Mouse (Mus musculus): ENCODE data around the gene Smc6. TPM values are rescaled to one million over a fixed set of nuclear protein-coding genes. Genes with fewer than 3 reads are reported as not detected.

Smc6 gene
- polyA plus RNA-seq, 1 experiment from 2014 or later, result 106 TPM

DNA sequence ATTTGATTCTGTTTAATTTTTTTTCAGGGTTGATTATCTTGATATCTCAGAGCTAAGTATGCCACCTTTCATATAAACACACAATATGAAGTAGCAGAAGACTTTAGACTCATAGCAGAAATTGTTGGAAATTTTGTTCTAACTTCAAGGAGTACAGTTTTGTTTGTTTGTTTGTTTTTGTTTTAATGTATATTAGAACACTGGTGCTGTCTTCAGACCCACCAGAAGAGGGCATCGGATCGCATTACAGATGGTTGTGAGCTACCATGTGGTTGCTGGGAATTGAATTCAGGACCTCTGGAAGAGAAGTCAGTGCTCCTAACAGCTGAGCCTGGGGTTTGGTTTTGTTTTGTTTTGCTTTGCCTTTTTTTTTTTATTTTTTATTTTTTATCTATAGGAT lies 20.7 kb downstream of the Smc6 start:
- Histone ChIP-seq H3K4me2 (ENCODE audit: low read length) (no peak overlapping the region), H3K36me3 (ENCODE audit: control insufficient read depth, insufficient read depth, low read length) (peaks cover 88% of the 10 kb centered on the region)
- 94% methylated on average over 2 of the region's 2 CpGs for WGBS

GRCm38 (mm10) chr12:11300858-11301257 lies 35.2 kb downstream of the Smc6 start:
- no peak overlapping the region for H3K27ac ChIP-seq (replicated peaks in 1 of 2; ENCODE audit: control insufficient read depth in 1 of 2, insufficient read depth in 1 of 2, low read depth in 2 of 2, low read length in 2 of 2)
- H3K4me3 ChIP-seq (ENCODE audit: control insufficient read depth in 1 of 2, insufficient read depth in 1 of 2, low read depth in 1 of 2, low read length in 2 of 2), result no peak overlapping the region
- H3K4me1 ChIP-seq (ENCODE audit: control insufficient read depth in 2 of 2, insufficient read depth in 2 of 2, low read length in 2 of 2), result no peaks in the 10 kb centered on the region
- H3K4me2 ChIP-seq (ENCODE audit: low read length), result no peak overlapping the region
- no peak overlapping the region for H3K9ac ChIP-seq (ENCODE audit: low read length)
- no peak for ATAC-seq (ENCODE audit: insufficient number of reproducible peaks, insufficient read depth, low FRiP score, low read depth)
- 98% methylated on average over 1 of the region's 1 CpGs for WGBS
- peaks cover 88% of the 10 kb centered on the region for H3K36me3 ChIP-seq (ENCODE audit: control insufficient read depth, insufficient read depth, low read length)
- H3K9me3 ChIP-seq (ENCODE audit: control insufficient read depth, low read length), result no peaks in the 10 kb centered on the region
- no peaks in the 10 kb centered on the region for H3K27me3 ChIP-seq (ENCODE audit: control insufficient read depth, insufficient read depth, low read length)

More for the DNA sequence above, 20.7 kb downstream of the Smc6 start:
- Histone ChIP-seq H3K4me3 (ENCODE audit: control insufficient read depth in 1 of 2, insufficient read depth in 1 of 2, low read depth in 1 of 2, low read length in 2 of 2) (no peak overlapping the region), H3K27ac (replicated peaks in 1 of 2; ENCODE audit: control insufficient read depth in 1 of 2, insufficient read depth in 1 of 2, low read depth in 2 of 2, low read length in 2 of 2) (no peak overlapping the region), H3K27me3 (ENCODE audit: control insufficient read depth, insufficient read depth, low read length) (no peaks in the 10 kb centered on the region), H3K9ac (ENCODE audit: low read length) (no peak overlapping the region), H3K4me1 (ENCODE audit: control insufficient read depth in 2 of 2, insufficient read depth in 2 of 2, low read length in 2 of 2) (no peaks in the 10 kb centered on the region), H3K9me3 (ENCODE audit: control insufficient read depth, low read length) (no peaks in the 10 kb centered on the region)
- no peak for ATAC-seq (ENCODE audit: insufficient number of reproducible peaks, insufficient read depth, low FRiP score, low read depth)

DNA sequence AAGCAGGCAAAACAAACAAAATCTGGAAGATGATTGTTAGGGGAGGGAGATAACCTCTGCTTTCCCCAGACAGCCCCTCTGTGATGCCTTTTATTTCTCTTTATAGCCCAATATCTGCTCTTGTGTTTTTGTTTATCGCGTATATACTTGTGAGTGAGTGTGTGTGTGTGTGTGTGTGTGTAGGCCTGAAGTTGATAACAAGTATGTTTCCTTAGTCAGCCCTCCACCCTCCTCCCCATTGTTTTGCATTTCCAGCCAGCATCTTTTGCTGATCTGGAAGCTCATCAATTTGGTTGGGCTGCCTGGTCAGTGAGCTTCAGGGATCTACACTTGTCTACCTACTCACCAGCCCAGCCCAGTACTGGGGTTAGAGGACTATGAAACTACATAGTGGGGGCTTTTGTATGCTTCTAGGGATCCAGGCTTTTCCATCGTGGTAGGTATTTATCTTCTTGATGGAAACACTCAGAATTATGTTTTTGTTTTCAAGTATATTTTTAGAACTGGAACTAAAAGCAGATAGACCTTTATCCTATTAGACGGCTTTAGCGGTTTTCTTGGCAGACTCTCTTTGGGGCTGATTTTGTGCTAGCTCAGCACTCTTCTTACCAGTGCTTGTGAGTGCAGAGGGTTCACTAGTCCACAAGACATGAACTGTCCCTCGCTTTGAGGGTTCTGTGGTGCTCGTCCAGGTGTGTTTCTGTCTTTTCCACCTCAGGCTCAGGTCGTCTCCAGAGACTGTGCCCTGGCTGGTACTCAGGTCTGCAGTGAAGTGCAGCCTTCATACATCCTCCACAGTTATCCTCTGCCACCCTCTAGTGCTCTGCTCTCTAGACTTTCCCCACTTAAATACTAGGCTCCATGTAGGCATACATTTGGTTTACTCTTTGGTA lies 41.3 kb downstream of the Smc6 start:
- no peak overlapping the region for H3K9ac ChIP-seq (ENCODE audit: low read length)
- H3K27me3 ChIP-seq (ENCODE audit: control insufficient read depth, insufficient read depth, low read length), result no peaks in the 10 kb centered on the region
- no peak for ATAC-seq (ENCODE audit: insufficient number of reproducible peaks, insufficient read depth, low FRiP score, low read depth)
- no peak overlapping the region for H3K4me3 ChIP-seq (ENCODE audit: control insufficient read depth in 1 of 2, insufficient read depth in 1 of 2, low read depth in 1 of 2, low read length in 2 of 2)
- H3K27ac ChIP-seq (replicated peaks in 1 of 2; ENCODE audit: control insufficient read depth in 1 of 2, insufficient read depth in 1 of 2, low read depth in 2 of 2, low read length in 2 of 2), result no peak overlapping the region
- WGBS, result 80% methylated on average over 8 of the region's 8 CpGs
- H3K36me3 ChIP-seq (ENCODE audit: control insufficient read depth, insufficient read depth, low read length), result peaks cover 88% of the 10 kb centered on the region
- H3K4me1 ChIP-seq (ENCODE audit: control insufficient read depth in 2 of 2, insufficient read depth in 2 of 2, low read length in 2 of 2), result no peaks in the 10 kb centered on the region
- no peaks in the 10 kb centered on the region for H3K9me3 ChIP-seq (ENCODE audit: control insufficient read depth, low read length)
- H3K4me2 ChIP-seq (ENCODE audit: low read length), result no peak overlapping the region

DNA sequence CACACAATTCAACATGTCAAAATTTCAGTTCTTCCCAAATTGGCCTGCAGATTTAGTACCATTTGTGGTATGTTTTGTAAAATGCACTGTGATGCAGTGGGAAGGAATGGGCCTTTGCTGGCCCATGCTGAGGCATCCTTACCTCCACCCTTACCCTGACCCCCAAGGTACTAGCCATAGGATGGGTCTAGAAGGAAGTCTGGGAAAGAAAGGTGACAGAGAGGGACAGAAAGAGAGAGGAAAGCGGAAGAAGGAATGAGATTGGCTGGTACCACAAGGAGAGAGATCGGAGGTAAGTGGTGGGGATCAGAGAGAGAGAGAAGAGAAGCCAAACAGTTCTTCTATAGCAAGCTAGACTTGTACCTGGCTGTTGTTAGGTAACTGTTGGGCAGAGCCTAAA lies 45.4 kb downstream of the Smc6 start:
- peaks cover 83% of the 10 kb centered on the region for H3K36me3 ChIP-seq (ENCODE audit: control insufficient read depth, insufficient read depth, low read length)
- no peak overlapping the region for H3K27ac ChIP-seq (replicated peaks in 1 of 2; ENCODE audit: control insufficient read depth in 1 of 2, insufficient read depth in 1 of 2, low read depth in 2 of 2, low read length in 2 of 2)
- no peaks in the 10 kb centered on the region for H3K9me3 ChIP-seq (ENCODE audit: control insufficient read depth, low read length)
- WGBS, result 98% methylated on average over 2 of the region's 2 CpGs
- no peaks in the 10 kb centered on the region for H3K27me3 ChIP-seq (ENCODE audit: control insufficient read depth, insufficient read depth, low read length)
- H3K4me2 ChIP-seq (ENCODE audit: low read length), result no peak overlapping the region
- H3K4me3 ChIP-seq (ENCODE audit: control insufficient read depth in 1 of 2, insufficient read depth in 1 of 2, low read depth in 1 of 2, low read length in 2 of 2), result no peak overlapping the region
- H3K4me1 ChIP-seq (ENCODE audit: control insufficient read depth in 2 of 2, insufficient read depth in 2 of 2, low read length in 2 of 2), result no peaks in the 10 kb centered on the region
- ATAC-seq (ENCODE audit: insufficient number of reproducible peaks, insufficient read depth, low FRiP score, low read depth), result no peak
- H3K9ac ChIP-seq (ENCODE audit: low read length), result no peak overlapping the region

- Histone ChIP-seq H3K9me3 (ENCODE audit: control insufficient read depth, low read length) (no peaks in the 10 kb centered on the region), H3K4me2 (ENCODE audit: low read length) (no peak overlapping the region), H3K4me1 (ENCODE audit: control insufficient read depth in 2 of 2, insufficient read depth in 2 of 2, low read length in 2 of 2) (no peaks in the 10 kb centered on the region), H3K9ac (ENCODE audit: low read length) (no peak overlapping the region), H3K36me3 (ENCODE audit: control insufficient read depth, insufficient read depth, low read length) (peaks cover 80% of the 10 kb centered on the region), H3K4me3 (ENCODE audit: control insufficient read depth in 1 of 2, insufficient read depth in 1 of 2, low read depth in 1 of 2, low read length in 2 of 2) (no peak overlapping the region), H3K27me3 (ENCODE audit: control insufficient read depth, insufficient read depth, low read length) (no peaks in the 10 kb centered on the region), H3K27ac (replicated peaks in 1 of 2; ENCODE audit: control insufficient read depth in 1 of 2, insufficient read depth in 1 of 2, low read depth in 2 of 2, low read length in 2 of 2) (no peak overlapping the region)
- 73% methylated on average over 1 of the region's 1 CpGs for WGBS
- no peak for ATAC-seq (ENCODE audit: insufficient number of reproducible peaks, insufficient read depth, low FRiP score, low read depth)
Observed at GRCm38 (mm10) chr12:11313840-11314239, 48.2 kb downstream of the Smc6 start.

- H3K9ac ChIP-seq (ENCODE audit: low read length), result no peak overlapping the region
- no peaks in the 10 kb centered on the region for H3K27me3 ChIP-seq (ENCODE audit: control insufficient read depth, insufficient read depth, low read length)
- H3K4me3 ChIP-seq (ENCODE audit: control insufficient read depth in 1 of 2, insufficient read depth in 1 of 2, low read depth in 1 of 2, low read length in 2 of 2), result no peak overlapping the region
- no peak overlapping the region for H3K4me2 ChIP-seq (ENCODE audit: low read length)
- H3K27ac ChIP-seq (replicated peaks in 1 of 2; ENCODE audit: control insufficient read depth in 1 of 2, insufficient read depth in 1 of 2, low read depth in 2 of 2, low read length in 2 of 2), result no peak overlapping the region
- no peak for ATAC-seq (ENCODE audit: insufficient number of reproducible peaks, insufficient read depth, low FRiP score, low read depth)
- H3K4me1 ChIP-seq (ENCODE audit: control insufficient read depth in 2 of 2, insufficient read depth in 2 of 2, low read length in 2 of 2), result no peaks in the 10 kb centered on the region
- H3K36me3 ChIP-seq (ENCODE audit: control insufficient read depth, insufficient read depth, low read length), result peaks cover 54% of the 10 kb centered on the region
- 47% methylated on average over 6 of the region's 6 CpGs for WGBS
- no peaks in the 10 kb centered on the region for H3K9me3 ChIP-seq (ENCODE audit: control insufficient read depth, low read length)
Observed at GRCm38 (mm10) chr12:11317671-11318070, 52.0 kb downstream of the Smc6 start.

- 0 out of 2 replicates have a peak, but pooled peaks cover 7% of the 10 kb centered on the region for H3K36me3 ChIP-seq (ENCODE audit: control insufficient read depth, insufficient read depth, low read length)
- H3K9ac ChIP-seq (ENCODE audit: low read length), result no peak overlapping the region
- H3K27ac ChIP-seq (replicated peaks in 1 of 2; ENCODE audit: control insufficient read depth in 1 of 2, insufficient read depth in 1 of 2, low read depth in 2 of 2, low read length in 2 of 2), result no peak overlapping the region
- no peak overlapping the region for H3K4me2 ChIP-seq (ENCODE audit: low read length)
- WGBS, result 44% methylated on average over 4 of the region's 4 CpGs
- no peak for ATAC-seq (ENCODE audit: insufficient number of reproducible peaks, insufficient read depth, low FRiP score, low read depth)
- H3K9me3 ChIP-seq (ENCODE audit: control insufficient read depth, low read length), result no peaks in the 10 kb centered on the region
- H3K27me3 ChIP-seq (ENCODE audit: control insufficient read depth, insufficient read depth, low read length), result no peaks in the 10 kb centered on the region
- no peaks in the 10 kb centered on the region for H3K4me1 ChIP-seq (ENCODE audit: control insufficient read depth in 2 of 2, insufficient read depth in 2 of 2, low read length in 2 of 2)
- H3K4me3 ChIP-seq (ENCODE audit: control insufficient read depth in 1 of 2, insufficient read depth in 1 of 2, low read depth in 1 of 2, low read length in 2 of 2), result no peak overlapping the region
Observed at GRCm38 (mm10) chr12:11324480-11324879, 58.8 kb downstream of the Smc6 start.

DNA sequence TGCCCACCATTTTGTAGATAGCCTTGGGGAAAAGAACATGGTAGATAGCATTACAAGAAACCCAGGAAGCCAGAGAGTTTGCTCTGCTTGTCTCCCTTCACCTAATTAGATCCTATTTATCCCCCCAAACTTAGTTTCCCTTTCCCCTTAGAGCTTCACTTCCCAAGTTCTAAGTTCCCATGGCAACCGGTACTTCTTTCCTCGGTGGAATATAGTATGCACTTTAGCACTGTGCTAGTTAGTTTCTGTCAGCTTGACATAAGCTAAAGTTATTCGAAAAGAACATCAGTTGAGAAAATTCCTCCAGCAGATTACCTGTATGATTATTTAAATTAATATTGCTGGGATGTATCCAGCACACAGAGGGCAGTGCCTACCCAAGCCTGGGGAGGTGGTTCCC lies 60.8 kb downstream of the Smc6 start:
- ATAC-seq (ENCODE audit: insufficient number of reproducible peaks, insufficient read depth, low FRiP score, low read depth), result no peak
- WGBS, result 81% methylated on average over 3 of the region's 3 CpGs
- no peak overlapping the region for H3K9ac ChIP-seq (ENCODE audit: low read length)

More for the DNA sequence above, 60.8 kb downstream of the Smc6 start:
- Histone ChIP-seq H3K36me3 (ENCODE audit: control insufficient read depth, insufficient read depth, low read length) (no peaks in the 10 kb centered on the region), H3K27ac (replicated peaks in 1 of 2; ENCODE audit: control insufficient read depth in 1 of 2, insufficient read depth in 1 of 2, low read depth in 2 of 2, low read length in 2 of 2) (no peak overlapping the region), H3K4me2 (ENCODE audit: low read length) (no peak overlapping the region), H3K9me3 (ENCODE audit: control insufficient read depth, low read length) (no peaks in the 10 kb centered on the region), H3K4me3 (ENCODE audit: control insufficient read depth in 1 of 2, insufficient read depth in 1 of 2, low read depth in 1 of 2, low read length in 2 of 2) (no peak overlapping the region), H3K4me1 (ENCODE audit: control insufficient read depth in 2 of 2, insufficient read depth in 2 of 2, low read length in 2 of 2) (no peaks in the 10 kb centered on the region), H3K27me3 (ENCODE audit: control insufficient read depth, insufficient read depth, low read length) (no peaks in the 10 kb centered on the region)
